Mouse (Mus musculus) limb, embryonic 11.5 days (tissue): ENCODE measurements at regions not wholly inside any gene's neighbourhood (a gene's known extent, or its start where the extent isn't known, plus 50 kb on each side); places are given as distances from the start of the nearest gene placed in this dataset.

ENCODE experiments used
- ATAC-seq: fragments of 200-750 bp; cut with Nextera tagmentation; 2 replicates; pipeline ENCODE4 v1.8.0; 2017; ENCODE audit warnings: low read depth; ENCODE audit not compliant: insufficient number of reproducible peaks, low FRiP score, low TSS enrichment
- DNase-seq: peaks from one replicate; pipeline ENCODE4 v3.0.0-alpha.2; 2015; ENCODE audit warnings: low spot score
- H3K27ac ChIP-seq: fragments of 300-500 bp; sonication (generic); replicated peaks from 2 replicates; pipeline ENCODE4 v1.5.1; 2014; ENCODE audit warnings: low read depth, mild to moderate bottlenecking, low read length
- H3K27me3 ChIP-seq: fragments of 300-500 bp; sonication (generic); 2 replicates; pipeline ENCODE4 v1.6.1; 2014; ENCODE audit warnings: mild to moderate bottlenecking, low read length, mixed read lengths; ENCODE audit not compliant: control insufficient read depth, insufficient read depth
- H3K36me3 ChIP-seq: fragments of 300-500 bp; sonication (generic); 2 replicates; pipeline ENCODE4 v1.6.1; 2014; ENCODE audit warnings: mild to moderate bottlenecking, low read length, moderate library complexity, mixed read lengths; ENCODE audit not compliant: control insufficient read depth, insufficient read depth
- H3K4me1 ChIP-seq: fragments of 300-500 bp; sonication (generic); 2 replicates; pipeline ENCODE4 v1.6.1; 2014; ENCODE audit warnings: low read length, mixed read lengths; ENCODE audit not compliant: control insufficient read depth, insufficient read depth
- H3K4me2 ChIP-seq: fragments of 300-500 bp; sonication (generic); 2 replicates; pipeline ENCODE4 v1.6.1; 2014; ENCODE audit warnings: low read depth, mild to moderate bottlenecking, moderate library complexity; ENCODE audit not compliant: severe bottlenecking
- H3K4me3 ChIP-seq: fragments of 300-500 bp; sonication (generic); 2 replicates; pipeline ENCODE4 v1.5.1; 2014; ENCODE audit warnings: low read depth, low read length
- H3K9ac ChIP-seq: fragments of 300-500 bp; sonication (generic); 2 replicates; pipeline ENCODE4 v1.6.1; 2014; ENCODE audit warnings: mild to moderate bottlenecking, low read length
- H3K9me3 ChIP-seq: fragments of 300-500 bp; sonication (generic); 2 replicates; pipeline ENCODE4 v1.6.1; 2016; ENCODE audit warnings: low read length; ENCODE audit not compliant: control insufficient read depth
- WGBS: fragments of 180-500 bp; shearing (Covaris S2); extraction: QIAGEN DNeasy Blood & Tissue Kit; methylation state at CpG from one replicate; pipeline ENCODE4 v1.1.7; 2014; 5-methylcytosine and 5-hydroxymethylcytosine counted together

DNA sequence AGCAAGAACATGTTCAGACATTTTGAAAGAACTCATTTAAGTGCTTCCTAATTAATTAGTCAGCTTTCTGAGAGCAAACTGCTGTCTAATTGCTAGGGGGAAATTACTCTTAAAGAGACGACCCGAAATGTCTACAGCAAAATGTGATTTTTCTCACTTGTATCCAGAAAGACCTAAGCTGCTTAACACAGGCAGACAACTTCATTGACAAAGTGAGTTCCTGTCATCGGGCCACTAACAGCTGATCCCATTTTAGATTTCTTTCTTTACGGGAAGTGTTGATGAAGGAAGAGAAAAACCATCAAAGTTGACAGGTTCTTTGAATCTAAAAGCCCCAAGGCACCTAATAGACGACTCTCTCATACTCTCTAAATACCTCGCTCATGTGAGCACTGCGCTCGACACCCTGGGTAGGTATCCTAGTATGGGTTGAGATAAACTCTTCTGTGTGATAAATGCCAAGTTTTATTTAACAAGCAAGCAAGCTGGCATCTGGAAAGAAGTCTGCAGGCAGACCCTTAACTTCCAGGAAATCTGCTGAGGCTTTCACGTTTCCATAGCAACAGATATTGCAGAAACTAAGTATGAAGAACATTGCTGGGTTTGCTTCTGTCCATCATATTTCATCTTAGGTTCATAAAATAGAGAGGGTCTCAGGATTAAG lies 112.5 kb upstream of the Plxnc1 start:
- WGBS, result 61% methylated on average over 9 of the region's 9 CpGs
- H3K27me3 ChIP-seq, result no peaks in the 10 kb centered on the region
- no peak overlapping the region for H3K4me2 ChIP-seq
- H3K36me3 ChIP-seq, result no peaks in the 10 kb centered on the region
- DNase-seq (no peak), ATAC-seq (no peak)
- no peaks in the 10 kb centered on the region for H3K9me3 ChIP-seq
- no peak overlapping the region for H3K4me3 ChIP-seq
- no peak overlapping the region for H3K9ac ChIP-seq
- no peaks in the 10 kb centered on the region for H3K4me1 ChIP-seq
- no peak overlapping the region for H3K27ac ChIP-seq

DNA sequence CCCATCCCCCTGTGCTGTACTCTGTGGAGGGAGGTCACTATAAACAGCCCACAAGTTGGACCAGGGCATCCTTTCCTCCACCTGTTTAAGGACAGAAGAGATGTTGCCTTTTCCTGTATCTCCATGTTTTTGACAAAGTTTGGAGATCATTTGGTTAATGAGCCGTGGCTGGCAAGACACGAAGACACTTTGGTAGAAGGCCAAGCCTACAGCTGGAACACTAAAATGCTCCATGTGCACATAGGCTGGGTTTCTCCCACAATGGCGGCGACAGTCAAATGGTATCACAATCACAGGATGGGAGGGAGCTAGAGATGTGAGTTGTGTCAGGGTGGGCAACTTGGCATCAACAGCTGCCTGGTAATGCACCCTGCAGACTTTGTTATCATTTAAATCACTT lies 111.9 kb upstream of the Plxnc1 start:
- DNase-seq, result no peak
- no peak for ATAC-seq

DNA sequence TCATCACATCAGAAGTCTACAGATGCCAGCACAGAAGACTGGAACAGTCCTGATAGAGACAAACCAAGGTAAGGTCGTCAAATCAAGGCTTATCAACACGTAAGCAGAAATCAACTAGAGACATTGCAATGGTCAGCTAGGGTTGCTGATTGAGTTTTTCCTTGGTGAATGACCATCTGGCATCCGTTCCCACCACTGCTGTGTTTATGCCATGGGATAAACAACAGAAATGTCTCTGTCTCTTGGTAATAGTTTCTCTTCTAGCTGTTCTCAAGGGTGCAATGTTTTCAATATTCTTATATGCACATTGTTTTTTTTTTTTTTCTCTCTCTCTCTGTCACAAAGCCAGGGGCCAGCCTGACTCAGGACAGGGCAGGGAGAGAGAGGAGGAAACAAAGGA lies 110.2 kb upstream of the Plxnc1 start:
- Histone ChIP-seq H3K9me3 (no peaks in the 10 kb centered on the region), H3K27ac (no peak overlapping the region), H3K4me3 (no peak overlapping the region), H3K4me2 (no peak overlapping the region), H3K4me1 (no peaks in the 10 kb centered on the region), H3K27me3 (no peaks in the 10 kb centered on the region), H3K9ac (no peak overlapping the region), H3K36me3 (no peaks in the 10 kb centered on the region)
- no peak for DNase-seq
- ATAC-seq, result no peak
- WGBS, result 90% methylated on average over 3 of the region's 3 CpGs

More for the DNA sequence above, 111.9 kb upstream of the Plxnc1 start:
- Histone ChIP-seq H3K9me3 (no peaks in the 10 kb centered on the region), H3K27me3 (no peaks in the 10 kb centered on the region), H3K27ac (no peak overlapping the region), H3K36me3 (no peaks in the 10 kb centered on the region), H3K4me1 (no peaks in the 10 kb centered on the region), H3K4me2 (no peak overlapping the region), H3K4me3 (no peak overlapping the region), H3K9ac (no peak overlapping the region)
- 88% methylated on average over 4 of the region's 4 CpGs for WGBS

DNA sequence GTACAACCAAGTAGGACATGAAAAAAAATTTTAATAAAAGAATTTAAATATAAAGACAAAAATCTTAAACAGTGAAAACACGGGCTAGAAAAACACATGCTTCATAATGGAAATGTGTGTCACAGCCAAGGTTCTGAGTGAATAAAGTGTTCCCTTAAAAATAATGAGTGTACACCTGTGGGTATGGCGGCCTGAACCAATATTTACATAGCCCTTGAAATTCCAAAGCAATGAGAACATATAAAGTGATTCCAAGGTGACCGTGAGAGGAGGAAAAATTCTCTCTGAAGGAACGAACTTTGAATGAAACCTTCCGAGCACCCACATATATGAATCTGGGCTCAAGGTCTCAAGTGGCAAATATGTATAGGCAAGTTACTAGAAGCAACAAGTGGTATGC lies 104.2 kb upstream of the Plxnc1 start:
- H3K9me3 ChIP-seq, result no peaks in the 10 kb centered on the region
- H3K4me1 ChIP-seq, result peaks cover 5% of the 10 kb centered on the region; the same call in 1 of the 2 replicates
- no peaks in the 10 kb centered on the region for H3K36me3 ChIP-seq
- no peak overlapping the region for H3K4me3 ChIP-seq
- no peak overlapping the region for H3K27ac ChIP-seq
- H3K4me2 ChIP-seq, result no peak overlapping the region
- DNase-seq (no peak), ATAC-seq (no peak)
- no peak overlapping the region for H3K9ac ChIP-seq
- 90% methylated on average over 5 of the region's 5 CpGs for WGBS
- no peaks in the 10 kb centered on the region for H3K27me3 ChIP-seq

DNA sequence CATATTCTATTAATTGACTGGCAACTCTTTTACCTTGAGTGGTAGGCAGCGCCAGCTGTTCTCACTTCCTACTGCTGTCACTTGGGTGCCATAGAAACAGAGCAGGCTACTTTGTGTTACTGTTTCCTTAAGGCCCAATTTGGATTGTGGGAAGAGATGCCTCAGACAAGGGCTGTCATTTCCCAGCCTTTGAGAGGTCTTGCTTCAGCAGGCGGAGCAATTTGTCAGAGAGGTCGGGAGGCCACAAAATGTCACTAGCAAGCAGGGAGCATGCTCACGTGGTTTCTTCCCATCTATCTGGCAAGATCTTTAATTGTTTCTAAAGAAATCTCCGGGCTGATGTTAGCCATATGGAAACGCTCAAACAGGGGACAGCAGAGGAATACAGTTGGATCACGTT lies 99.3 kb upstream of the Plxnc1 start:
- no peak overlapping the region for H3K9ac ChIP-seq
- no peaks in the 10 kb centered on the region for H3K9me3 ChIP-seq
- ATAC-seq (no peak), DNase-seq (peak; percentile 30)
- no peaks in the 10 kb centered on the region for H3K27me3 ChIP-seq
- peaks cover 5% of the 10 kb centered on the region; the same call in 1 of the 2 replicates for H3K4me1 ChIP-seq
- WGBS, result 8% methylated on average over 7 of the region's 7 CpGs
- no peaks in the 10 kb centered on the region for H3K36me3 ChIP-seq
- H3K4me3 ChIP-seq, result no peak overlapping the region
- no peak overlapping the region for H3K4me2 ChIP-seq
- no peak overlapping the region for H3K27ac ChIP-seq

DNA sequence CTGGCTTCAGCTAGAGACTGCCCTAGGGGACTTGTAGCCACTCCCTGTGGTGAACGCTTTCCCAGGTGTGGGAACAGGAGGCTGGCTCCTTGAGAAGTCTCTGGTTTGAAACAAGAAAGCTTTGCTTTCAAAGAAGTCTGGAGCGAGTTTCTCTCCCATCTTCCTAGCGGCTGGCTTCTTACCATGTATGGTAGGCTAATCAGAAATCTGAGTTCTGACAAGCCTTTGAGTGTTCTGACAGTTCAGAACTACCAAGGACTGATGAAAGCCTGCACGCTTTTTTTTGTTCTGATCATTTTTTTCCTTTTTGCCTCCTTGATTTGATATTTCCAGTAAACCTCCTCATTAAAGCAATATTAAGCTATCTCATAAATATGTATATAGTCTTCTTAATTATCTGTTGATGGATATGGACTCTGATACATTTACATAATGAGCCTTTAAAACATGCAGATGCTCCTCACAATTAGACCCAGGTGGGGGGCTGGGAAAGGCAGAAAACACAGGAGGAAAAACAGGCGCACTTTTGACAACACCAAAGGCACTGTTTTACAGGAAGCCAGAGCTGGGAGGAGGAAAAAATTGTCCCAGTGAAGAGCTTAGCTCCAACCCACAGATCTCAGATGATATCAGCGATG lies 95.7 kb upstream of the Plxnc1 start:
- Histone ChIP-seq H3K27ac (no peak overlapping the region), H3K4me2 (no peak overlapping the region), H3K9me3 (no peaks in the 10 kb centered on the region), H3K4me3 (no peak overlapping the region), H3K36me3 (no peaks in the 10 kb centered on the region), H3K4me1 (peaks cover 5% of the 10 kb centered on the region; the same call in 1 of the 2 replicates), H3K27me3 (no peaks in the 10 kb centered on the region), H3K9ac (no peak overlapping the region)
- 57% methylated on average over 6 of the region's 6 CpGs for WGBS
- no peak for ATAC-seq
- no peak for DNase-seq

DNA sequence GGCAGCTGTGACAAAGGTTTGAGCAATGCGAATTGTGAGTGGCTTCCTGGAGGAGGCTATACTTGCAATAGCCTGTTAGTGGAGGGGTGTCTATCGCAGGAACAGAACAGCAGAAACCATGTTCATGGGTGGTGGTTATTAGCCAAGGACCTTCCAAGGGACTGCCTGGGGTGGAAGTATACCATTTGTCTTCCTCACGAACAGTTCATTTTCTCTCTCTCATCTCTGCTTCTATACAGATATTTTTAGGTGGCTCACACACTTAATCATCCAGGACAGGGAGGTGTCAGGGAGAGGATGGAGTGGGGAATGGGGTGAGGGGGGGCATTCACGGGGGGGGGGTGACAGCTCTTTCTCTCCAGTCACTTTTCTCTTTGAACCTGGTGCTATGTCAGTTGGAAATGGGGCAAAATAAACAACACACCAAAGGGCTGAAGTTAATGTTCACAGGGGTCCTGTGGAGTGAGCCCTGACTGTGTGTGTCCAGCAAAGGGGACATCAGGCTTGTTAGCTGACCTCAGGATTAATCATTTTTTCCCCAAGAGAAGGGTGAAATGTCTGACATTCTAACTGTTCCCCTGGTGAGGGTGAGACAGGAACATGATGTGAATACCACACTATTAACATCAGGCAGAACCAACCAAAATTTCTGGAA lies 91.5 kb upstream of the Plxnc1 start:
- Histone ChIP-seq H3K9me3 (no peaks in the 10 kb centered on the region), H3K4me3 (no peak overlapping the region), H3K4me2 (no peak overlapping the region), H3K27ac (no peak overlapping the region), H3K4me1 (no peaks in the 10 kb centered on the region), H3K27me3 (no peaks in the 10 kb centered on the region), H3K9ac (no peak overlapping the region), H3K36me3 (no peaks in the 10 kb centered on the region)
- WGBS, result 68% methylated on average over 4 of the region's 4 CpGs
- ATAC-seq, result no peak
- no peak for DNase-seq

DNA sequence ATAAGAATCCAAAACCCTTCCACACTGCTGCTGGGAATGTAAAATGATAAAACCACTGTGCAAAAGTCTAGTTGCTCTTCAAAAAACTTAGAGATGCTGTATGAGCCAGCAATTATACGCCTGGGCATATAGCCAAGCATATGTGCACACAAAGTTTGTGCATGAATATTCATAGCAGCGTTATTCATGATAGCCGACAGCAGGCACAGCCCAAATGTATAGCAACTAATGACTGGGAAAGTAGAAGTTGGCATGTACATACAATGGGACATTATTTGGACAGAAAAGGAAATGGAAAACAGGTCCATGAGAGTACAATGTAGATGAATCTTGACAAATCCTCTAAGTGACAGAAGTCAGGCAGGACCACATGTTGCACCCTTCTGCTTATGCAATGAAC lies 90.7 kb upstream of the Plxnc1 start:
- no peak overlapping the region for H3K4me3 ChIP-seq
- ATAC-seq (no peak), DNase-seq (no peak)
- H3K27me3 ChIP-seq, result no peaks in the 10 kb centered on the region
- H3K36me3 ChIP-seq, result no peaks in the 10 kb centered on the region
- no peaks in the 10 kb centered on the region for H3K4me1 ChIP-seq
- WGBS, result 91% methylated on average over 3 of the region's 3 CpGs
- H3K9ac ChIP-seq, result no peak overlapping the region
- no peaks in the 10 kb centered on the region for H3K9me3 ChIP-seq
- no peak overlapping the region for H3K27ac ChIP-seq
- H3K4me2 ChIP-seq, result no peak overlapping the region
